Mouse (Mus musculus) embryonic facial prominence, embryonic 10.5 days (tissue): ENCODE measurements around the gene Daxx. TPM values are rescaled to one million over a fixed set of nuclear protein-coding genes. Genes with fewer than 3 reads are reported as not detected.
"Not testable (repeated sequence)": the region's sequence is repeated elsewhere in the genome, so short reads cannot be mapped to it uniquely, and the experiment has no call there.

Source experiments
- DNase-seq: peaks from one replicate; pipeline ENCODE4 v3.0.0-alpha.2; 2017; ENCODE audit warnings: low spot score
- H3K27ac ChIP-seq: fragments of 300-500 bp; sonication (generic); replicated peaks from 2 replicates; pipeline ENCODE4 v1.5.1; 2016; ENCODE audit warnings: mild to moderate bottlenecking
- H3K27me3 ChIP-seq: fragments of 300-500 bp; sonication (generic); replicated peaks from 2 replicates; pipeline ENCODE4 v1.6.1; 2016; ENCODE audit warnings: low read depth, mild to moderate bottlenecking; ENCODE audit not compliant: poor library complexity, severe bottlenecking
- H3K36me3 ChIP-seq: fragments of 300-500 bp; sonication (generic); replicated peaks from 2 replicates; pipeline ENCODE4 v1.6.1; 2016; ENCODE audit warnings: mild to moderate bottlenecking, moderate library complexity
- H3K4me1 ChIP-seq: fragments of 300-500 bp; sonication (generic); 2 replicates; pipeline ENCODE4 v1.6.1; 2016
- H3K4me3 ChIP-seq: fragments of 300-500 bp; sonication (generic); 2 replicates; pipeline ENCODE4 v1.5.1; 2016; ENCODE audit warnings: mild to moderate bottlenecking, moderate library complexity
- H3K9me3 ChIP-seq: fragments of 300-500 bp; sonication (generic); 2 replicates; pipeline ENCODE4 v1.6.1; 2016; ENCODE audit warnings: mild to moderate bottlenecking
- WGBS: fragments of 180-500 bp; shearing (Covaris S2); methylation state at CpG from one replicate; pipeline ENCODE4 v1.1.7; 2016; 5-methylcytosine and 5-hydroxymethylcytosine counted together
- polyA plus RNA-seq: library from polyadenylated mRNA; unstranded; fragments of >200 nt; fragmentation: Nextera tagmentation; extraction: Ambion mirVana; gene quantifications from 2 replicates; pipeline ENCODE4 v1.2.1, GENCODE M21; 2016

The Daxx gene
- polyA plus RNA-seq, 1 experiment from 2014 or later: 80.0 TPM

DNA sequence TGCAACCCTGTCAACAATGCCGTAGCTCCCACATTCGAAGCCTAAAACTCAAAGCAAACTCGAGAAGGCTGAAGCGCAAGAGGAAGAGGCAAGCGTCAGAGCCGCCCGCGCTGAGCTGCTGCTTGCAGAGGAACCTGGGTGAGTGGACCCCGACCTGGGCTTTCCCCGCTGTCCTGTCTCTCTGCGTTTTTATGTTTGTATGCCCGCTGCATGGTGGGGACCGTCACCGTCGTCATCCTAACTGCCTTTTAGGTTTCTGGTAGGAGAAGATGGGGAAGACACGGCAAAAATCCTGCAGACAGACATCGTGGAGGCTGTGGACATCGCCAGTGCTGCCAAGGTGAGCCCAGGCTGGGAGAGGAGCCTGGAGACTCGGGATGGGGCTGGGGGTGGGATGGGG is 32.2 kb downstream of the Daxx start:
- peak overlapping the region; percentile 93 for H3K4me3 ChIP-seq
- H3K27ac ChIP-seq: no peak overlapping the region; the same call in 1 of the 2 replicates
- H3K36me3 ChIP-seq: peaks cover 78% of the 10 kb centered on the region
- peaks cover 24% of the 10 kb centered on the region for H3K4me1 ChIP-seq
- 59% methylated on average over 19 of the region's 19 CpGs for WGBS
- no peaks in the 10 kb centered on the region for H3K9me3 ChIP-seq
- DNase-seq: no peak
- no peaks in the 10 kb centered on the region for H3K27me3 ChIP-seq

DNA sequence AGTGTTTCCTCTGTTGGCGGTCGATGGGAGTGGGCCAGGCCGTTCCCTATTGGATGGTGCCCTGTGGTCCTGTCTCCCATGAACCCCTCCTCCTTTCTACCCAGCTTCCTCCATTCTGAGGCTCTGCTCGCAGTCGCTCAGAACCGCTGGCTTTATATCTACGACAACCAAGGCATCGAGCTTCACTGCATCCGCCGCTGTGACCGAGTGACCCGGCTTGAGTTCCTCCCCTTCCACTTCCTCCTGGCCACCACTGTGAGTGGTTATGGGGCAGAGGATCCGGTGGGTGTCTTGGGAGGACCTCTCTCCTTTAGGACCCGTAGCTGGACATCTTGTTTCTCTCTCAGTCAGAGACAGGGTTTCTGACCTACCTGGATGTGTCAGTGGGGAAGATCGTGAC is 34.2 kb downstream of the Daxx start:
- peaks cover 24% of the 10 kb centered on the region for H3K4me1 ChIP-seq
- H3K27ac ChIP-seq: no peak overlapping the region
- no peaks in the 10 kb centered on the region for H3K27me3 ChIP-seq
- no peaks in the 10 kb centered on the region for H3K9me3 ChIP-seq
- DNase-seq: no peak
- WGBS: 90% methylated on average over 15 of the region's 15 CpGs
- no peak overlapping the region for H3K4me3 ChIP-seq
- H3K36me3 ChIP-seq: peaks cover 78% of the 10 kb centered on the region

- WGBS: 95% methylated on average over 10 of the region's 10 CpGs
- H3K36me3 ChIP-seq: peaks cover 93% of the 10 kb centered on the region
- DNase-seq: peak; percentile 6
- H3K4me1 ChIP-seq: peaks cover 29% of the 10 kb centered on the region
- H3K4me3 ChIP-seq: no peak overlapping the region
- no peak overlapping the region for H3K27ac ChIP-seq
- H3K27me3 ChIP-seq: no peaks in the 10 kb centered on the region
- no peaks in the 10 kb centered on the region for H3K9me3 ChIP-seq
Observed at GRCm38 (mm10) chr17:33947430-33948089, 38.3 kb downstream of the Daxx start.

DNA sequence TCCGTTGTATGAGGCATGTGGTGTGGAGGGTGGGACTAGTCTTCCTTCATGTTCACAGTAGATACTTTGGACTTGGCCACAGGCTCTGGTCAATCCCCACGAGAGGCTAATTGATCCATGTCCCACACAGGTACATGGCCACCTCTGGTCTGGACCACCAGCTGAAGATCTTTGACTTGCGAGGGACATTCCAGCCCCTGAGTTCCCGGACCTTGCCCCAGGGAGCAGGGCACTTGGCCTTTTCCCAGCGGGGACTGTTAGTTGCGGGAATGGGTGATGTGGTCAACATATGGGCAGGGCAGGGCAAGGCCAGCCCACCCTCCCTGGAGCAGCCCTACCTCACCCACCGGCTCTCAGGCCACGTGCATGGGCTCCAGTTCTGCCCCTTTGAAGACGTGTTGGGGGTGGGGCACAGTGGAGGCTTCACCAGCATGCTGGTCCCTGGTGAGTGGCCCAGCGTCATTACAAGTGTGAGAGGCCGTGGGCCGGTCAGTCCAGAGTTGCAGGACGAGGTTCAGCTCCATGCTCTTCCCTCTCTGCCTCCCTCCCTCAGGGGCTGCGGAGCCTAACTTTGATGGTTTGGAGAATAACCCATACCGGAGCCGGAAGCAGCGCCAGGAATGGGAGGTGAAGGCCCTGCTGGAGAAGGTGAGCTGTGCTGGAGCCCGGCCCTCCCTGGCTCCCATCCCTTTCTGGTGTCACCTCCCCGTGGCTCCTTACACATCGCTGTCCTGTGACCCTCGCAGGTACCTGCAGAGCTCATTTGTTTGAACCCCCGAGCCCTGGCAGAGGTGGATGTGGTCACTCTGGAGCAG is 39.1 kb downstream of the Daxx start:
- peak; percentile 8 for DNase-seq
- Histone ChIP-seq H3K36me3 (peaks cover 93% of the 10 kb centered on the region), H3K4me1 (peaks cover 37% of the 10 kb centered on the region), H3K4me3 (peak overlapping the region; percentile 25; the same call in 1 of the 2 replicates), H3K27me3 (no peaks in the 10 kb centered on the region), H3K9me3 (no peaks in the 10 kb centered on the region), H3K27ac (no peak overlapping the region)
- 89% methylated on average over 22 of the region's 22 CpGs for WGBS

GRCm38 (mm10) chr17:33948905-33949537 is 39.8 kb downstream of the Daxx start:
- WGBS: 93% methylated on average over 19 of the region's 19 CpGs
- no peaks in the 10 kb centered on the region for H3K9me3 ChIP-seq
- peak overlapping the region; percentile 25; the same call in 1 of the 2 replicates for H3K4me3 ChIP-seq
- no peak overlapping the region for H3K27ac ChIP-seq
- no peaks in the 10 kb centered on the region for H3K27me3 ChIP-seq
- DNase-seq: peak; percentile 7
- peaks cover 44% of the 10 kb centered on the region for H3K4me1 ChIP-seq
- H3K36me3 ChIP-seq: peaks cover 93% of the 10 kb centered on the region

- DNase-seq: no peak
- WGBS: 71% methylated on average over 10 of the region's 10 CpGs
- H3K27me3 ChIP-seq: no peaks in the 10 kb centered on the region
- peak overlapping the region; percentile 85 for H3K4me3 ChIP-seq
- H3K36me3 ChIP-seq: peaks cover 89% of the 10 kb centered on the region
- H3K4me1 ChIP-seq: peaks cover 51% of the 10 kb centered on the region
- H3K27ac ChIP-seq: peak overlapping the region; percentile 86
- H3K9me3 ChIP-seq: no peaks in the 10 kb centered on the region
Observed at GRCm38 (mm10) chr17:33950131-33950625, 41.0 kb downstream of the Daxx start.

GRCm38 (mm10) chr17:33951021-33951946 is 42.1 kb downstream of the Daxx start, which contains the start of gene B3galt4:
B3galt4 (minus strand) TSS chr17:33951488.
- H3K4me3 ChIP-seq: peak within 1 kb of the TSS; percentile 85
- peaks cover 52% of the 10 kb centered on the region for H3K4me1 ChIP-seq
- no peaks in the 10 kb centered on the region for H3K27me3 ChIP-seq
- H3K9me3 ChIP-seq: no peaks in the 10 kb centered on the region
- under 1% methylated on average over 45 of the region's 45 CpGs for WGBS
- peak; percentile 90 for DNase-seq
- H3K27ac ChIP-seq: peak within 1 kb of the TSS; percentile 86
- peaks cover 78% of the 10 kb centered on the region for H3K36me3 ChIP-seq

DNA sequence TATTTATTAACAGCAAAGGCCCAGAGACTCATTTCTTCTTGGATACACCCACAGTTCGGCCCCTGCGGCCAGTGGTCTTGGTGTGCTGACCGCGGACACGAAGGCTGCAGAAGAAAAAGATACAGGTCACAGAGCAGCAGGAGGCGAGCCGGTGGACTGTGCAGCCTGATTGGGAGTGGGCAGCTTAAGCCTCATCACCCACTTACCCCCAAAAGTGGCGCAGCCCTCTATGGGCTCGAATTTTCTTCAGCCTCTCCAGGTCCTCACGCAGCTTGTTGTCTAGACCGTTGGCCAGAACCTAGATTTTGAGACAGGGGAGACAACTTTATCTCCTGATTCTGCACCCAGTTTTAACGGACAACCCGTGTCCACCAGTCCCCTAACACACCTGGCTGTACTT is 42.8 kb downstream of the Daxx start:
- WGBS: 82% methylated on average over 13 of the region's 13 CpGs
- H3K27me3 ChIP-seq, H3K9me3 ChIP-seq, DNase-seq, H3K27ac ChIP-seq: not testable (repeated sequence)
- Histone ChIP-seq H3K4me1 (peaks cover 58% of the 10 kb centered on the region), H3K36me3 (peaks cover 71% of the 10 kb centered on the region), H3K4me3 (peak overlapping the region; percentile 85)

DNA sequence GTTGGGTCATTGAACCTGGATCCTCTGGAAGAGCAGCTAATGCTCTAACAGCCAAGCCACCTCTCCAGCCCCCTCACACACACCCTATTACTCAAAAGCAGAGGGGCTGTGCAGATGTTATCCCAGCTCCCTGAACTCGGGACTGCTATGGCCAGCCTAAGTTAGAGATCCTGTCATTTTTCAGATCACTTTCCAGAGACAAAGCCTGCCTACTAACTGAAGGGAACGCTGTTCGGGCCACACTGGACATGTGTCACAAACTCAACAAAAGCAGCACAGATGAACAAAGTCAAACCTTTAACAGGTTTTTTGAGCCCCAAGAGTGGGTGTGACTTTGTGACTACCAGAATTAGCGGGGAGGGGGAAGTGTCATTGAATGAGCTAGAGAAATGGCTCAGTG is 43.7 kb downstream of the Daxx start:
- DNase-seq: no peak
- Histone ChIP-seq H3K4me1 (peaks cover 58% of the 10 kb centered on the region), H3K4me3 (peak overlapping the region; percentile 85), H3K27ac (no peak overlapping the region), H3K36me3 (peaks cover 65% of the 10 kb centered on the region), H3K27me3 (no peaks in the 10 kb centered on the region), H3K9me3 (no peaks in the 10 kb centered on the region)
- whole genome bisulfite sequencing: 88% methylated on average over 4 of the region's 4 CpGs

- Histone ChIP-seq H3K4me1 (peaks cover 58% of the 10 kb centered on the region), H3K27ac (no peak overlapping the region; the same call in 1 of the 2 replicates), H3K4me3 (peak overlapping the region; percentile 85), H3K36me3 (peaks cover 65% of the 10 kb centered on the region), H3K27me3 (no peaks in the 10 kb centered on the region), H3K9me3 (no peaks in the 10 kb centered on the region)
- 86% methylated on average over 3 of the region's 3 CpGs for WGBS
- no peak for DNase-seq
Observed at GRCm38 (mm10) chr17:33953310-33953709, 44.1 kb downstream of the Daxx start.

DNA sequence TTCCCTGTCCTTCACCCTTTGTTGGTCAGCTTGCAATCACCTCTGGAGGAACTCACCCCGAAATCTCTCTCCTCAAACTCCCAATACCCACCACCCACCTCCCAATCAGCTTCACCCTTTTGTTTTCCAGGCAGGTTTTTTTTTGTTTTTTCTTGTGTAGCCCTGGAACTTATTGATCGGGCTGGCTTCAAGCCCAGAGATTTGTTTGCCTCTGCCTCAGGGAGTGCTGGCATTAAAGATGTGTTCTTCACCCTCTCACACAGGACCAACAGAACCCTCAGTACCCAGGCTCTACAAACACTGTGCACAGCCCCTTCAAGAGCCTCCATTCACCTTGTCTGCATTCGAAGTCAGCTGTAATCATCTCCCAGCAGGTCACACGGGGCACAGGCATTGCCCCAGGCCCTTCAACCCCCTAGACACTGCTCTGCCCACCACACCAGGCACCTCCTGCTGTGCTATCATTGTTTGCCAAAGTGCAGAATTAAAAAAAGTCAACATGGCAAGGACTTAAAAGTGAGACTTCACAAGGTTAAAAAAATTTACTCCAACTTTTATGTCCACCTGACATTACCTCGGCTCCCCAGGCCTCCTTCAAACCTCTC is 44.8 kb downstream of the Daxx start:
- Histone ChIP-seq H3K4me1 (peaks cover 58% of the 10 kb centered on the region), H3K36me3 (peaks cover 65% of the 10 kb centered on the region), H3K27ac (peak overlapping the region; percentile 95)

More for the DNA sequence above, 44.8 kb downstream of the Daxx start:
- no peaks in the 10 kb centered on the region for H3K27me3 ChIP-seq
- WGBS: 36% methylated on average over 5 of the region's 5 CpGs
- no peak for DNase-seq
- peak overlapping the region; percentile 85 for H3K4me3 ChIP-seq
- H3K9me3 ChIP-seq: no peaks in the 10 kb centered on the region
